Mouse (Mus musculus) olfactory bulb, adult 2 months (tissue): ENCODE data around the gene Gm4756.

Source experiments
- CTCF ChIP-seq: fragments of 200-500 bp; IDR thresholded peaks from 2 replicates; pipeline ENCODE4 v1.5.1; 2012; ENCODE audit warnings: low read depth, mild to moderate bottlenecking, low read length, moderate library complexity; ENCODE audit not compliant: insufficient read depth
- POLR2A ChIP-seq: fragments of 200-500 bp; IDR thresholded peaks from 2 replicates; pipeline ENCODE4 v1.6.1; 2012; ENCODE audit warnings: mild to moderate bottlenecking, low read depth, low read length, moderate library complexity; ENCODE audit not compliant: insufficient read depth

DNA sequence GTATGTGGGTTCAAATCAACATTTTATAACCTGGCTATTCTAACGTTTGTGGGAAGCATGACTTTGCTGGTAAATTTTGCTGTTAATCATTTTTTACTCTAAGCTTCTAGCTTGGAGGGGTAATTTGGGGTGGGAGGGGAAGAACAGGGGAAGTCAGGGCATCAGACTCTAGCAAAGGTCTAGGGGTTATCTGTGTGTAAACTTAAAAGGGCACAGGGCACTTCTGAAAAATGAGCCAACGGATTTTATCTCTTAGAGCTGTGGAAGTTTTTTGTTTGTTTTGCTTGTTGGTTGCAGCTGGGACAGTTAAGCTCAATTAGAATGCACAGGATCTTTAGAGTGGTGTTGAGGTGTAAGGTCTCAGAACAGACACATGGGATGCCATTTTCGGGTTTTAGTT, 11.4 kb downstream of the Gm4756 start:
- TF ChIP-seq CTCF, result no peak
- TF ChIP-seq POLR2A, result no peak
